Mouse (Mus musculus) thymus, postnatal 0 days (tissue): ENCODE data around the gene Il18bp. TPM values are rescaled to one million over a fixed set of nuclear protein-coding genes. Genes with fewer than 3 reads are reported as not detected.

Experiments
- polyA plus RNA-seq: library from polyadenylated mRNA; unstranded; fragments of >200 nt; fragmentation: Nextera tagmentation; extraction: Ambion mirVana; gene quantifications from 2 replicates; pipeline ENCODE4 v1.2.1, GENCODE M21; 2015

Gene Il18bp
- polyA plus RNA-seq, 1 experiment from 2014 or later: 20.2 TPM

Other genes starting within 250 kb of the Il18bp start
- not detected in 2 replicates for gene Phox2a, start 200.4 kb downstream of the Il18bp start, polyA plus RNA-seq
- gene Inppl1, start 180.5 kb downstream of the Il18bp start, polyA plus RNA-seq: 2.1 and 5.6 TPM in 2 replicates
- gene Folr2, start 161.5 kb downstream of the Il18bp start, polyA plus RNA-seq: 3.6 and 3.8 TPM in 2 replicates
- gene Anapc15, start 155.0 kb downstream of the Il18bp start, polyA plus RNA-seq: 100 and 102 TPM in 2 replicates
- gene Folr1, start 147.9 kb downstream of the Il18bp start, polyA plus RNA-seq: 0.18 and 0.54 TPM in 2 replicates
- gene Lamtor1, start 112.8 kb downstream of the Il18bp start, polyA plus RNA-seq: 147 and 148 TPM in 2 replicates
- 0.43 and 0.44 TPM in 2 replicates for gene Tomt, start 112.3 kb downstream of the Il18bp start, polyA plus RNA-seq
- gene Lrrc51, start 84.8 kb downstream of the Il18bp start, polyA plus RNA-seq: 5.3 and 7.1 TPM in 2 replicates
- 44.3 and 49.3 TPM in 2 replicates for gene Numa1, start 84.6 kb downstream of the Il18bp start, polyA plus RNA-seq
- gene Rnf121, start 46.8 kb upstream of the Il18bp start, polyA plus RNA-seq: 18.6 and 19.2 TPM in 2 replicates
- 21.1 and 25.4 TPM in 2 replicates for gene Xndc1, start 46.8 kb upstream of the Il18bp start, polyA plus RNA-seq
- gene Xntrpc, start 47.0 kb upstream of the Il18bp start, polyA plus RNA-seq: 0.74 and 0.96 TPM in 2 replicates
- gene Trpc2, start 64.4 kb upstream of the Il18bp start, polyA plus RNA-seq: not detected in 2 replicates
- gene Art1, start 83.1 kb upstream of the Il18bp start, polyA plus RNA-seq: 23.4 and 24.1 TPM in 2 replicates
- 15.8 and 24.3 TPM in 2 replicates for gene Art5, start 90.8 kb upstream of the Il18bp start, polyA plus RNA-seq
- 0.13 and 0.23 TPM in 2 replicates for gene Chrna10, start 98.1 kb upstream of the Il18bp start, polyA plus RNA-seq
- 21.1 and 24.3 TPM in 2 replicates for gene Nup98, start 191.5 kb upstream of the Il18bp start, polyA plus RNA-seq
- 54.3 and 59.6 TPM in 2 replicates for gene Pgap2, start 191.5 kb upstream of the Il18bp start, polyA plus RNA-seq
- gene Rhog, start 237.4 kb upstream of the Il18bp start, polyA plus RNA-seq: 184 and 188 TPM in 2 replicates
- 37.5 and 42.1 TPM in 2 replicates for gene Stim1, start 249.1 kb upstream of the Il18bp start, polyA plus RNA-seq